Mouse (Mus musculus) C2C12 (cell line): Measurements from ENCODE around the gene Gm20696.

Experiments used
- CTCF ChIP-seq: IDR thresholded peaks from one replicate; pipeline ENCODE4 v1.5.1; 2011; ENCODE audit not compliant: control insufficient read depth, insufficient read depth, insufficient read length
- FOSL1 ChIP-seq: IDR thresholded peaks from one replicate; pipeline ENCODE4 v1.8.0; 2011; ENCODE audit warnings: mild to moderate bottlenecking, low read length; ENCODE audit not compliant: poor library complexity, insufficient read depth, severe bottlenecking
- MAX ChIP-seq: IDR thresholded peaks from one replicate; pipeline ENCODE4 v1.6.1; 2011; ENCODE audit warnings: mild to moderate bottlenecking, control low read depth
- MYOD1 ChIP-seq: IDR thresholded peaks from one replicate; pipeline ENCODE4 v1.6.1; 2011; ENCODE audit warnings: low read depth; ENCODE audit not compliant: control insufficient read depth, insufficient read length
- MYOG ChIP-seq: IDR thresholded peaks from one replicate; pipeline ENCODE4 v1.6.1; 2011; ENCODE audit not compliant: control insufficient read depth, insufficient read length; ENCODE audit errors: extremely low read depth
- USF1 ChIP-seq: IDR thresholded peaks from one replicate; pipeline ENCODE4 v1.6.1; 2011; ENCODE audit warnings: low read depth, mild to moderate bottlenecking, control low read depth, moderate library complexity

GRCm38 (mm10) chr6:99388741-99389675, 277.6 kb downstream of the Gm20696 start:
- no peak for TF ChIP-seq MYOD1
- no peak for TF ChIP-seq USF1
- TF ChIP-seq CTCF, result no peak
- TF ChIP-seq FOSL1, result no peak
- no peak for TF ChIP-seq MAX
- no peak for TF ChIP-seq MYOG
